Mouse (Mus musculus) MEL (cell line): Measurements from ENCODE around the gene Adprm.

Source experiments
- CTCF ChIP-seq, 3 experiments: IDR thresholded peaks in 2 of 3; conservative IDR thresholded peaks in 1 of 3; 2 replicates each; pipeline ENCODE4 v1.5.1; 2011 to 2012; ENCODE audit warnings: low read length in 3 of 3, low read depth in 2 of 3, mild to moderate bottlenecking in 2 of 3, improper control_type of control experiment in 1 of 3, inconsistent platforms in 1 of 3, mixed read lengths in 1 of 3, moderate library complexity in 1 of 3; ENCODE audit not compliant: control insufficient read depth in 1 of 3, insufficient read depth in 1 of 3, poor library complexity in 1 of 3, severe bottlenecking in 1 of 3
- EP300 ChIP-seq, 2 experiments: IDR thresholded peaks; 2 replicates each; pipeline ENCODE4 v1.6.1; 2011; ENCODE audit warnings: improper control_type of control experiment in 2 of 2, low read length in 2 of 2, low read depth in 1 of 2, mild to moderate bottlenecking in 1 of 2
- MEF2A ChIP-seq: IDR thresholded peaks from 2 replicates; pipeline ENCODE4 v1.6.1; 2014; ENCODE audit warnings: low read depth, mild to moderate bottlenecking, inconsistent platforms, low read length, improper control_type of control experiment; ENCODE audit not compliant: poor library complexity, insufficient replicate concordance, severe bottlenecking; ENCODE audit errors: extremely low read depth
- ZKSCAN1 ChIP-seq: IDR thresholded peaks from 2 replicates; pipeline ENCODE4 v1.6.1; 2012; ENCODE audit warnings: low read depth, mild to moderate bottlenecking, inconsistent platforms, low read length, improper control_type of control experiment, moderate library complexity
- ZMIZ1 ChIP-seq: IDR thresholded peaks from 2 replicates; pipeline ENCODE4 v1.6.1; 2012; ENCODE audit warnings: low read depth, mild to moderate bottlenecking, inconsistent platforms, low read length, improper control_type of control experiment, moderate library complexity

- TF ChIP-seq CTCF (IDR thresholded peaks at IDR 0.05 in 2 of 3, conservative IDR thresholded peaks at IDR 0.05 in 1 of 3; ENCODE audit: control insufficient read depth in 1 of 3, insufficient read depth in 1 of 3, low read depth in 2 of 3, low read length in 3 of 3, poor library complexity in 1 of 3, severe bottlenecking in 1 of 3) = no peak
- no peak for TF ChIP-seq MEF2A
- no peak for TF ChIP-seq EP300 (IDR thresholded peaks at IDR 0.05; ENCODE audit: low read depth in 1 of 2, low read length in 2 of 2)
- no peak for TF ChIP-seq ZMIZ1
- no peak for TF ChIP-seq ZKSCAN1
These were observed 45.3 kb upstream of the Adprm start for GRCm38 (mm10) chr11:67097709-67098108.
